Mouse (Mus musculus): ENCODE results near the gene Coro1b. TPM values are rescaled to one million over a fixed set of nuclear protein-coding genes. Genes with fewer than 3 reads are reported as not detected.

Gene Coro1b
- polyA plus RNA-seq, 1 experiment from 2014 or later: 119 TPM

GRCm38 (mm10) chr19:4112063-4112960, 36.1 kb upstream of the Coro1b start:
- no peak for ATAC-seq (ENCODE audit: low FRiP score, low read depth)
- 96% methylated on average over 26 of the region's 26 CpGs for WGBS
- H3K4me1 ChIP-seq (replicated peaks): no peaks in the 10 kb centered on the region
- no peak overlapping the region for H3K4me2 ChIP-seq
- no peaks in the 10 kb centered on the region for H3K9me3 ChIP-seq
- peaks cover 68% of the 10 kb centered on the region for H3K36me3 ChIP-seq
- no peak overlapping the region for H3K9ac ChIP-seq
- no peak overlapping the region for H3K27ac ChIP-seq (replicated peaks)
- no peaks in the 10 kb centered on the region for H3K27me3 ChIP-seq
- H3K4me3 ChIP-seq: no peak overlapping the region

GRCm38 (mm10) chr19:4113186-4113805, 35.1 kb upstream of the Coro1b start:
- 75% methylated on average over 13 of the region's 13 CpGs for WGBS
- no peak overlapping the region for H3K4me3 ChIP-seq
- H3K4me2 ChIP-seq: no peak overlapping the region
- no peaks in the 10 kb centered on the region for H3K9me3 ChIP-seq
- peaks cover 63% of the 10 kb centered on the region for H3K36me3 ChIP-seq
- H3K9ac ChIP-seq: no peak overlapping the region
- H3K4me1 ChIP-seq (replicated peaks): no peaks in the 10 kb centered on the region
- no peak overlapping the region for H3K27ac ChIP-seq (replicated peaks)
- no peaks in the 10 kb centered on the region for H3K27me3 ChIP-seq
- ATAC-seq (ENCODE audit: low FRiP score, low read depth): no peak

- Histone ChIP-seq H3K4me2 (no peak overlapping the region), H3K4me3 (no peak overlapping the region), H3K4me1 (replicated peaks) (no peaks in the 10 kb centered on the region), H3K9ac (no peak overlapping the region), H3K27ac (replicated peaks) (no peak overlapping the region), H3K9me3 (no peaks in the 10 kb centered on the region), H3K27me3 (no peaks in the 10 kb centered on the region), H3K36me3 (peaks cover 63% of the 10 kb centered on the region)
- WGBS: 74% methylated on average over 5 of the region's 5 CpGs
- ATAC-seq (ENCODE audit: low FRiP score, low read depth): no peak
Measured at GRCm38 (mm10) chr19:4113806-4114230, 34.6 kb upstream of the Coro1b start.

- Histone ChIP-seq H3K4me3 (no peak overlapping the region), H3K4me1 (replicated peaks) (no peaks in the 10 kb centered on the region), H3K9me3 (no peaks in the 10 kb centered on the region), H3K4me2 (no peak overlapping the region), H3K27ac (replicated peaks) (no peak overlapping the region), H3K9ac (no peak overlapping the region), H3K27me3 (no peaks in the 10 kb centered on the region), H3K36me3 (peaks cover 59% of the 10 kb centered on the region)
- 95% methylated on average over 10 of the region's 10 CpGs for WGBS
- ATAC-seq (ENCODE audit: low FRiP score, low read depth): no peak
Measured at GRCm38 (mm10) chr19:4114551-4114950, 33.9 kb upstream of the Coro1b start.

GRCm38 (mm10) chr19:4115144-4115543, 33.3 kb upstream of the Coro1b start:
- Histone ChIP-seq H3K9me3 (no peaks in the 10 kb centered on the region), H3K4me3 (no peak overlapping the region), H3K4me2 (no peak overlapping the region), H3K27ac (replicated peaks) (no peak overlapping the region), H3K36me3 (peaks cover 59% of the 10 kb centered on the region), H3K9ac (no peak overlapping the region), H3K4me1 (replicated peaks) (no peaks in the 10 kb centered on the region; the same call in 1 of the 2 replicates), H3K27me3 (no peaks in the 10 kb centered on the region)
- WGBS: 92% methylated on average over 10 of the region's 10 CpGs
- ATAC-seq (ENCODE audit: low FRiP score, low read depth): no peak

- whole genome bisulfite sequencing: 84% methylated on average over 11 of the region's 11 CpGs
- H3K4me3 ChIP-seq: no peak overlapping the region
- H3K4me1 ChIP-seq (replicated peaks): peaks cover 7% of the 10 kb centered on the region
- no peak overlapping the region for H3K9ac ChIP-seq
- no peaks in the 10 kb centered on the region for H3K9me3 ChIP-seq
- H3K4me2 ChIP-seq: no peak overlapping the region
- ATAC-seq (ENCODE audit: low FRiP score, low read depth): no peak
- H3K36me3 ChIP-seq: peaks cover 59% of the 10 kb centered on the region
- no peaks in the 10 kb centered on the region for H3K27me3 ChIP-seq
- H3K27ac ChIP-seq (replicated peaks): no peak overlapping the region
Measured at GRCm38 (mm10) chr19:4115816-4116215, 32.6 kb upstream of the Coro1b start.

GRCm38 (mm10) chr19:4117006-4117405, 31.4 kb upstream of the Coro1b start:
- Histone ChIP-seq H3K4me3 (no peak overlapping the region), H3K9me3 (no peaks in the 10 kb centered on the region), H3K27me3 (no peaks in the 10 kb centered on the region), H3K27ac (replicated peaks) (no peak overlapping the region), H3K9ac (no peak overlapping the region), H3K36me3 (peaks cover 48% of the 10 kb centered on the region), H3K4me2 (no peak overlapping the region), H3K4me1 (replicated peaks) (peaks cover 8% of the 10 kb centered on the region)
- 96% methylated on average over 7 of the region's 7 CpGs for WGBS
- ATAC-seq (ENCODE audit: low FRiP score, low read depth): no peak

GRCm38 (mm10) chr19:4118350-4118749, 30.1 kb upstream of the Coro1b start:
- peaks cover 36% of the 10 kb centered on the region for H3K36me3 ChIP-seq
- H3K9ac ChIP-seq: no peak overlapping the region
- no peaks in the 10 kb centered on the region for H3K9me3 ChIP-seq
- no peak overlapping the region for H3K4me3 ChIP-seq
- H3K4me1 ChIP-seq (replicated peaks): peaks cover 8% of the 10 kb centered on the region
- WGBS: 96% methylated on average over 2 of the region's 2 CpGs
- ATAC-seq (ENCODE audit: low FRiP score, low read depth): no peak
- no peak overlapping the region for H3K27ac ChIP-seq (replicated peaks)
- no peaks in the 10 kb centered on the region for H3K27me3 ChIP-seq
- no peak overlapping the region for H3K4me2 ChIP-seq

- Histone ChIP-seq H3K4me1 (replicated peaks) (peaks cover 15% of the 10 kb centered on the region), H3K36me3 (peaks cover 25% of the 10 kb centered on the region), H3K4me2 (peak overlapping the region; percentile 53), H3K4me3 (no peak overlapping the region; the same call in 1 of the 2 replicates), H3K27me3 (no peaks in the 10 kb centered on the region), H3K27ac (replicated peaks) (no peak overlapping the region), H3K9ac (no peak overlapping the region), H3K9me3 (no peaks in the 10 kb centered on the region)
- WGBS: 88% methylated on average over 6 of the region's 6 CpGs
- ATAC-seq (ENCODE audit: low FRiP score, low read depth): no peak
Measured at GRCm38 (mm10) chr19:4119716-4120487, 28.5 kb upstream of the Coro1b start.

GRCm38 (mm10) chr19:4120496-4120895, 27.9 kb upstream of the Coro1b start:
- no peak for ATAC-seq (ENCODE audit: low FRiP score, low read depth)
- Histone ChIP-seq H3K27me3 (no peaks in the 10 kb centered on the region), H3K36me3 (peaks cover 19% of the 10 kb centered on the region), H3K27ac (replicated peaks) (peak overlapping the region; percentile 92), H3K9me3 (no peaks in the 10 kb centered on the region), H3K4me1 (replicated peaks) (peaks cover 19% of the 10 kb centered on the region), H3K4me3 (peak overlapping the region; percentile 54), H3K9ac (no peak overlapping the region), H3K4me2 (peak overlapping the region; percentile 53)
- WGBS: 96% methylated on average over 2 of the region's 2 CpGs

GRCm38 (mm10) chr19:4121097-4121805, 27.2 kb upstream of the Coro1b start:
- Histone ChIP-seq H3K9ac (peak overlapping the region; percentile 54), H3K27me3 (no peaks in the 10 kb centered on the region), H3K36me3 (0 out of 2 replicates have a peak, but pooled peaks cover 13% of the 10 kb centered on the region), H3K9me3 (no peaks in the 10 kb centered on the region), H3K4me3 (peak overlapping the region; percentile 54), H3K4me1 (replicated peaks) (peaks cover 19% of the 10 kb centered on the region), H3K4me2 (peak overlapping the region; percentile 53), H3K27ac (replicated peaks) (peak overlapping the region; percentile 92)
- peak; percentile 86 for ATAC-seq (ENCODE audit: low FRiP score, low read depth)
- WGBS: 3% methylated on average over 38 of the region's 38 CpGs

Data from hindbrain, embryonic 15.5 days (tissue).